Mouse (Mus musculus) cerebral cortex, adult 2 months (tissue): ENCODE measurements around the gene Actn2.

ENCODE experiments used
- WGBS: fragments of 180-500 bp; shearing (Covaris S2); methylation state at CpG from one replicate; pipeline ENCODE4 v1.1.7; 2018; 5-methylcytosine and 5-hydroxymethylcytosine counted together

Actn2 gene

DNA sequence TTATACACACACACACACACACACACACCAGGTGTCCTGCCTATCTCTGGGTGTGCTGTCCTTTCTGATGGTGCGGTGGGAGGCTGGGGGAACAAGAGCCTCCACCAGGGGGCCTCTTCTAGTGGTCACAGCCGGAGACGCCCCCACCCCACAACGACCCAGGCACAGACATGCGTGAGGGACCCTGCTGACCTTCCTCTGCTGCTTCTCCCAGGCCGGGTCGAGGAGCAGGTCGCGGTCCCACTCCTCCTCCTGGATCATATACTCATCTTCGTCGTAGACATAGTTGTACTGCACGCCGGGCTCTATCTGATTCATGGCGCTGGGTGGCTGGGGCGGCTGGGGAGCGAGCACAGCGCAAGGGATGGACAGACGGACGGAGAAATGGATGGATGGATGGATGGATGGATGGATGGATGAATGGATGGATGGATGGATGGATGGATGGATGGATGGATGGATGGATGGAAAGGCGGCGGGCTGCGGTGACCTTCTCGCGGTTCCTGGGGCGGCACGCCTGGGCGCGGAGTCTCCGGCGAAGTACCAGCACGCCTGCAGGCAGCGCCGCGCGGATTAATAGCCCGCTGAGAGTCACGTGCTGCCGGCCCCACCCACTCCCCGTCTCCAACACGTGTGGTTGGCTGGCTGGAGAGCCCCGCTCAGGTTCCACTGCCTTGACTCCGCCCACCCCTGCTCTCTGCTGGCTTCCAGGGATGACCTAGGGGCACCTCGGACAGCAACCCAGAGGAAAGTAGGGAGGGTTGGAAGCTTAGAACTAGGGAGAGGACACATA lies at the start of gene Actn2:
Actn2 (minus strand) TSS at position 578 of the 793 bp plus-strand sequence.
- WGBS, result under 1% methylated on average over 43 of the region's 43 CpGs

GRCm38 (mm10) chr13:12376778-12377177 lies 36.2 kb upstream of the Actn2 start:
- 64% methylated on average over 1 of the region's 1 CpGs for WGBS

DNA sequence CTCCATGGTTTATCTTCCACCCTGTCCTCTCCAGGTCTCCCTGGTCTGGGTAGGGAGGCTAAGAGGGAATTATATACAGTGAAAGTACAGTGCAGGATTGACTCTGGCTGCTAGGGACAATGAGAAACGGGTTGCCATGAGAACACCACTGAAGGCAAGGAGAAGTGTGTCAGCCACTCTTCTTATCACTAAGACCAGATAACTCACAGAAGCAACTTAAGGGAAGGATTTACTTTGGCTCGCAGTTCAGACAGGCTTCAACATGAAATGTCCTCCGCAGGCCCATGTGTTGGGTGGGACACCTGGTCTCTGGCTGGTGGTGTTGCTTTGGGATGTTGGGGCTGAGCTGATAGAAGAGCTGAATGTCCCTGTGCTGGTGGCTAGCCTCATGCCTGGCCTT lies 32.2 kb upstream of the Actn2 start:
- 81% methylated on average over 3 of the region's 3 CpGs for WGBS

- WGBS, result 78% methylated on average over 11 of the region's 11 CpGs
Observed at GRCm38 (mm10) chr13:12369930-12370329, 29.4 kb upstream of the Actn2 start.

DNA sequence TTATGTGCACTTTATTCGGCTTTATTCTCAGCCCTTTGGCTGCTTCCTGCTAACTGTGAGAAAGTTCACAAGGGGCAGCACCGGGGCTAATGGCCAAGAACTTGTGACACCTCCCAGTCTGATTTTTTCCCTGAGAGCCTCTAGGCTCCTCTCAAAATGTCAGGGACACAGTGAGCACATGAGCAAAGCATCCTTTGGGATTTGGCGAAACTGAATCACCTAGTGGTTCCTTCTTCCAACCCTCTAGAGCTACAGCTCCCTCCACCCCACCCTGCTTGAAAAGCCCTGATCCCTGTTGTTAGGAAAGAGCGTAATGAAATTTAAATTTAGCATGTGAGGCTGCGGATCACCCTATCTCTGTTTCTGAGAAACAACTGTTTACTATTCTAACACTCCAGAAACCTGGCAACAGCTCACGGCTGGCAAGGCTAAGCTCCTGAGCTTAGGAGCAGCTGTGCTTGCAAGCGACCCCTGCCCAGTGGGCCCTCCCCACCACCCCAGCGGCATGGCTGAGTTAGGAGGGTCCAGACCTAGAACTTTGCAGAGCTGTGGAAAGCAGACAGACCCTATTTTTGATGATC lies 28.6 kb upstream of the Actn2 start:
- 23% methylated on average over 8 of the region's 8 CpGs for WGBS

DNA sequence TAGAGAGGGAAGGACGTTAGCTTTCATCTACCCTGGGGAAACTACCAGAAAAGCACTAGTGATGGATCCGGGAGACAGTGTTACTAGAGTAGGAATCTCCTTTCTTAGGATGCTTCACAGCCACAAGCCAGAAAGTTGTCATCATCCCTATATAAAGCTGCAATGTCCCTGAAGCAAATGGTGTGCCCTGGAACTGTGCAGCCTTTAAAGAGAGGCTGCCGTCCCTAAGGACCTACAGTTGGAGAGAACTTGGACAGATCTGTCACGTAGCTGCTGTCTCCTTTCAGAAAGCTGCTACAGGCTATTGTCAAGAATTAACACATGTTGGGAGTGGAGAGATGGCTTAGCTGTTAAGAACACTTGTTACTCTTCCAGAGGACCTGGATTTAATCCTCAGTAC lies 20.9 kb upstream of the Actn2 start:
- WGBS, result 59% methylated on average over 4 of the region's 4 CpGs

DNA sequence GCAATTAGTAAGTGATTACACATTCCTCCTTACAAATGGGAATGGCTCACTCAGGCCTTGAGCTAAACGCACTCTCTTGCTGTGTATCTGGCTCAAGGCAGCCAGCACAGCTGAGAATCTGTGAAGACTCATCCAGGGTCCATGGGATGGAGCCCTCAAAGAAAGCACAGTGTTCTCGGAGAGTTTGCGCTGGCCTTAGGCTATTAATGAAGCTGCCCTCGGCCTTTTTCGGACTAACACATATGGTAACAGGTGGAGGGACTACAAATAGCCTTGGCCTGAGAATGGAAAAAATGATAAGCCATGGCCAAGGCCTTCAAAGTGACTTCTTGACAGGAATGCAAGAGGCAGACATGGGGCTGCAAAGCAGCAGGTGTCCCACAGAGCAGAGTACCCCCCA lies 17.0 kb upstream of the Actn2 start:
- 85% methylated on average over 5 of the region's 5 CpGs for WGBS

DNA sequence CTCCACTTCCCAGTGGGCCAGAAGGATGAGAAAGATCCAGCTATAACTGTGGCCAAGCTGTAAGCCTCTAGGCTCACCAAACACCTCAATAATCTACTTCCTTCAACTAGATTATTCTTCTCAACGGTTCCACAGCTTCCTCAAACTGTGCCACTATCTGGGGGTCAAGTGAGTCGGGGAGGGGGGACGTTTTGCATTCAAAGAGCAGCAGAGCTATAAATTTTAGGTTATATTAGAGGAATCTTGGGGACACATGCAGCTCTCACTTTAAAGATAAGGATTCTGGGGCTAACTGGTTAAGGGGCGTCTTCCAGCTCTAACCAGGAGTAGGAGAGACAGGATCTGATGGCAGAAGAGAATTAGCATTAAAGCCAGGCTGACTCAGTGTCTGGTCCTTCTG lies 15.6 kb upstream of the Actn2 start:
- WGBS, result 65% methylated on average over 4 of the region's 4 CpGs

DNA sequence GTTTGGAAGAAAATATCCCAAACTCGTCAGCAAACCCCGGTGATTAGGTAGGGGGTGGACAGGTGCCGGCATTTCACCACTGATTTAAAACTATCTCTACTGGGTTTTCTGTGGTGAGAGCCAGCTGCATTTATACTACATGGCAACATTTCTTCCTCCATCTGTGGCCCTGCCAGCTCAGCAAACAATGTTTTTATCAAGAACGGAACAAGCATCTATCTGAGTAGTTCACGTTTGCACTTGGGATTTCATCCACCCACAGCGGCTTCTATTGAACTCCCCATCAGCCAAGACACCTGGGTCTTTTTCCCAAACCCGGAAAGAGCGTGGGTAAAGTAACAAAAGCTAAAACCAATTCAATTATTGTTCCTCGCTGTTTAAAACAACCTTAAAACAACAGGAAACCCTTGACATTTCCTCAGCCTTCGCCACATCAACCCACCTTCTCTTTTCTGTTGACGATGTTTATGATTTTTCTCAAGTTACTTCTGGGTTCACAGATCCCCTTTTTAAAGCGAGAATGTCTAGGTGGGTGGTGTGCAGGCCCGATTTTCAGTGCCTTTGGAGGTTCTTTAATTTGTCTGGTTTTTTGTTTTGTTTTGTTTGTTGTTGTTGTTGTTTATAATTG lies 8.8 kb upstream of the Actn2 start:
- 51% methylated on average over 13 of the region's 13 CpGs for WGBS

DNA sequence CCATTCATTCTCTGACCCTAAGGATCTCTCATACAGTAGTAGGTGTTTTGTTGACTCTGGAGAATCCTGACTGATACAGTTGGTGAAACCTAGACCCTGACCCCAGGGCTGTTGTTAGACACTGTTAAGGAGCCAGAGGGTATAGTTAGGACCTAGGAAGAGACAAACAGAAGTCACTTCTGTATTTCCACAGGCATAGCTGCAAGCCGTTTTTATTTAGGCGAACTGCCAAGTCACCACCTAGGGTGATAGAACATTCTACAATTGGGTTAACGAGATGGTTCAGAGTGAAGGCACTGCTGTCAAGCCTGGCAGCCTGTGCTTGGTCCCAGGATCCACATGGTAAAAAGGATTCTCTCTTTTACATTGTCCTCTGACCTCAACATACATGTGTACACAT lies 6.3 kb upstream of the Actn2 start:
- WGBS, result 52% methylated on average over 3 of the region's 3 CpGs

DNA sequence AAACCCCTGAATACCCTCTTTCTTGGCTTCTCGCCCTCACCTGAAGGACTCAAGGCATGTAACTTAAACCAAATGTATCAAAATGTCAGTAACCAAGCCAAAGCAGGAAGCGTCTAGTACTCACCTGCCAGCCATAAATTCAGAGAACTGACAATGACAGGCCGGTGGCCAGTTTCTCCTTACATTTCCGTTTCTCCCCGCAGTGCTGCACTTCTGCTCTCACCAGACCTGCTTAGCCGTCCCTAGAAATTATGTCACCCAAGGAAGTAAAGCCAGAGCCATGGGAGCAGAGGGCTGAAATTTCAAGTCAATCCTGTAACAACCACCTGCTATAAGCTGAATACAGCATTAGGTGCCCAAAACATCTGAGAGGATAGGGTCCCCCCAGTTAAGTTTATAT lies 887 bp upstream of the Actn2 start:
- 66% methylated on average over 6 of the region's 6 CpGs for WGBS

DNA sequence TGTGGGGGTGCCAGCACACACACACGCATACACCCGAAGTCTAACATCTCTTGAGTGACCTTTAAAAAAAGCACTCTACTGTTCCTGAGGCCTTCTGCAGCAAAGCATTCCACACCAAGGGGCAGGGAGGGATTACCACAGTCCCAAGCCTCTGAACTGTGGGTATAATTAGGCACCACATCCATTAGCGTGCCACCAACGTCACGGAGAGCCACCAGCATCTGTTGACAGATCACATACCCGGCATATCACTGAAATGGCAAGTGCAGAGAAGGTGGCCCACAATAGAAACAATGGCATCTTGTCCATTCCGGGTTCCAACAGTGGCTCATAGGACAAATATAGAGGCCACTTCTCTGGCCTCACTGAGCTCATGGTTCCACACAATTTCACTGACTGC lies 2.8 kb downstream of the Actn2 start:
- 85% methylated on average over 7 of the region's 7 CpGs for WGBS

DNA sequence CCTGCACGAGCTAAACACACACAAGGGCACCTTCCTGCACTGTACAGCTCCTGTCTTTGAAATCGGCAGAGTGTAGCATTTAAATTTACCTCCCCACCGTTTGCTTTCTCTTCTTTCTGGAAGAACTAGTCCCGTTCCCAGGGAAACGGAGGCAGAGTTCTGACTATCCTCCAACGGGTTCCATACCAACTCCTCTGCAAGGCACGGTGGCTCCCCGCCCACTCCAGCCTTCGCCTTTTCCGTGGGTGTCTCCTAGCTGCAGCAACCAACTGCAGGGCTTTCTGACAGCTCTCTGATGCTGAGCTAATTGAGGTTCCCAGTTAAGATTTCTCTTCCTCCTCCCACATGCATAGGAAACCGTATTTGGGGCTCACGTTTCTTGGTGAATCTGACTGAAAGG lies 6.5 kb downstream of the Actn2 start:
- 30% methylated on average over 12 of the region's 12 CpGs for WGBS

- WGBS, result 98% methylated on average over 5 of the region's 5 CpGs
Observed at GRCm38 (mm10) chr13:12331528-12331927, 9.0 kb downstream of the Actn2 start.

DNA sequence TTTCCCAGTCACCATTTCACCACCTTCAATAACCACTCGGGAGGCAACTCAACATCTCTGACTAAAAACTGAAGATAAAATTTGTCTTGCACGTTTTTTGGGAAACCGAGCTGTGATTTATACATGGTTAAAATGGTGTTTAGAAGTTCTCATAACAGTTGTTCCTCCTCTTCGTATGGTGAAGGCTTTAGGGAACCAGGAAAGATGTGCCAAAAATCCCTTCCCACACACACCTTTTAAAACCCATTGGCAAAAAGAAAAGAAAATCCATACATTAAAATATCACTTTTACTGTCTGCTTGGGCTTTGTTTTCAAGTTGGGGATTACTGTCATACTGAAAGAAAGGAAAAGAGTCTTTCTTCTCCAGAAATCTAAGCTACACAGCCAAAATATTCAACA lies 12.2 kb downstream of the Actn2 start:
- WGBS, result 49% methylated on average over 4 of the region's 4 CpGs

DNA sequence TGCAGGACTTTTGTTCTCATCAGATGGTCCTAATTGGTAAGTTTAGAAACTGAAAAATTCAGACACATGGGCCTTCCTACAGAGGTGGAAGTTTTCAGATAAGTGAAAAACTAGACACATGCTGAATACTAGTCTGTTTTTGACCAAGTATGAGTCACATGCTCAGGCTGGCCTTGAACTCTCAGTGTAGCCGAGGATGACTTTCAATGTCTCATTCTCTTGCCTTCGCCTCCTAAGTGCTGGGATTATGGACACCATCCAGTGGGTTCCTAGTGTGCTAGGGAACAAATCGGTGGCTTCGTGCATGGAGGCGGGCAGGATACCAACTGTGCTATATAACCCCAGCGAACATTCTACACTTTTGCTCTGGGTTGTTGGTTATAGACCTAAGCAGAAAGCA lies 13.0 kb downstream of the Actn2 start:
- 78% methylated on average over 6 of the region's 6 CpGs for WGBS

GRCm38 (mm10) chr13:12323076-12323625 lies 17.4 kb downstream of the Actn2 start:
- 70% methylated on average over 12 of the region's 12 CpGs for WGBS

DNA sequence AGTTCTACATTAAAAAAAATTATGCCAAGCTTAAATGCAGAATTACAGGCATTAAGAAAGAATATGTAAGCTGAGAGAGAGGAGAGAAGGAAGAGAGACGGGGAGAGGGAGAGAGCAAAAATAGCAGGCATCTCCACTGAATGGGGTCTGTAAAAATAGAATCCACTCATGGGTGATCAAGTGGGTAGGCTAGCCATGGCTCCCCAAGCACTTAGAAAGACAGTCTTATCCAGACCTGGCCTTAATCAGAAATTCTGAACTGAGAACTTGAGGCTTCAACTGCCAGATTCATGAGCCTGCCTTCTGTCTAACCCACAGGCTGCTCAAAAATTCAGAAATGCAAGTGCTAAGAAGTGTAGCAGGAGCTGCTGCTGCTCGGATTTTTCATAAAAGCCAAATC lies 20.4 kb downstream of the Actn2 start:
- 41% methylated on average over 2 of the region's 2 CpGs for WGBS

DNA sequence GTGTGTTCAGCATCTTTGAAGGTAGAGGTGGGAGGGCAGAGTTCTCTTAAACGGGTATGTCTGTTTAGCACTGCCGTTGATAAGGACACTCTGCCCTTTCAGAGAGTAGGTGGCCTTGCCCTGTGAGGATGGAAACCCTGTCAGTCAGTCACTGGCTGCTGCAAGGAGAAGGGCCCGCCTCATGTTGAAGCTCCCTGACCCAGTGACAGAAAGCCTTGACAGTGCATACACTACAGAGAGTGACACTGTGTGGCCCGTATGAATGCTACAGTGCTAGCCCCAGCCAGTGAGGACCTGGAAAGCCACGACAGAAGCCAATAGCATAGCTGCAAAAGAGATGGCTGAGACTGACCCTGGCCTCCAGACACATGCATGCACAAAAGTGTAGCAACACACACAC lies 22.5 kb downstream of the Actn2 start:
- 81% methylated on average over 5 of the region's 5 CpGs for WGBS

DNA sequence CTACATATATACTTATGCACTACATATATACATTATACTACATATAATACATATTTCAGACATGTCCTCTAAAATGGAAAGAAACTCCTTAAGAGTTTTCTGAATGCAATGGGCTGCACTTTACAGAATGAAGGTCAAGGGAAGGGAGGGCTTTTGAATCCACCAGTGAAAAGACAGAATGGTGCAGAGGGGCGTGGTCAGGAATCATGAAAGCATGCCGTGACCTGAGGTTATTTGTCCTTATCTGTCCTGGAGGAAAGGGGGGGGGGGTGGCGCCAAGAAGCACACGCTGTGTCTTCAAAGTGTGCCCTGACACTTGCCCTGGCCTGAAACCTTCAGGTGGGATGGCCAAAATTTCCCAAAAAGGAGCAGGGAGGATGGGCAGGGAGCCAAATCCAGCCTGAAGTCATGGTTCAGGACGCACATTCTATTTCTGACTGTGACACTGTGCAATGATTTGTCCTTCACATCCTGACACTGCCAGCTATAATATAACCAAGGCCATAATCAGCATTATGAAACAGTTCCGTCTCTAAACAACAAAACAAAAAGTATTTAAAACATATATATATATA lies 23.3 kb downstream of the Actn2 start:
- 74% methylated on average over 6 of the region's 6 CpGs for WGBS

DNA sequence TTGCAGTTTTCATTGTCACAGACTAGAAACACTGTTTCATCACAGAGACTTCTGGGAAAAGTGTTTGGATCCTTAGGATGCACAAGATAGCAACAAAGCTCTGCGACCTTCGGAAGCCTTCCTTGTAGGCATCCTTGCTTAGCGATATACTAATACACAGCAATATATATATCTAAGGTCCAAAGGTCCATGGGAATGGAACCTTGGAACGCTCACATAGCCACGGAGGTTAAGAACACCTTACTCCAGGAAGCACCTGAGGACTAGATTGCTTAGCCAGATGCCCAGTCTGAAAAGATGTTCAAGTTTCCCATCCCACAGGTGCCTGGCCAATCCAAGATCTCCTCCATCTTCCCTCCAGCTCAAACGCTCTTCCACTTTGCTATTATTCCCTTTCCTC lies 26.4 kb downstream of the Actn2 start:
- 98% methylated on average over 6 of the region's 6 CpGs for WGBS

DNA sequence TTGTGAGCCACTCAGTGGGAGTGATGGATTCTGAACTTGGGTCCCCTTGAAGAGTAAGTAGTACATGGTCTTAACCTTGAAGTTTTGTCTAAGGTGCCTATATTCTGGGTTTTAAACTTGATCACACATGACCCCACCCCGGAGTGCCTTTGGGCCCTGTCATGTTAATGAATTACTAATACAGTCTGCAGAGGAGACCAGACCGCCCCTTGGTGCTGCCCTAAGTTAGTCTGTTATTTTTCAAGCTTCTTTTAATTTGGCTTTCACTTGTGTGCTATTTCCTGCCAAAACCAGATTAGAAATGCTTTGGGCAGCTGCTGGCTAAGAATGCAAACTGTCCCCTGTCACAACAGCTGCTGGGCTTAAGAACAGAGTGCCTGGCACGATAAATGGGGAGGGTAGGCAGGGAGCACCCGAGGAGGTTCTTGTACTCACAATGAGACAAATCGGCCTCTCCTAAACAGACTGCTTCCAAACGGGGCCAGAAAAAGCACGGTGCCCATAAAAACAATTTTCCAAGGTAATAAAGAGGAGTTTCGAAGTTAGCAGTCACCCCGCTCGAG lies 28.5 kb downstream of the Actn2 start:
- 45% methylated on average over 10 of the region's 10 CpGs for WGBS
